ENCODE assay signal across 12 mouse cellular contexts in the genomic region with DNA sequence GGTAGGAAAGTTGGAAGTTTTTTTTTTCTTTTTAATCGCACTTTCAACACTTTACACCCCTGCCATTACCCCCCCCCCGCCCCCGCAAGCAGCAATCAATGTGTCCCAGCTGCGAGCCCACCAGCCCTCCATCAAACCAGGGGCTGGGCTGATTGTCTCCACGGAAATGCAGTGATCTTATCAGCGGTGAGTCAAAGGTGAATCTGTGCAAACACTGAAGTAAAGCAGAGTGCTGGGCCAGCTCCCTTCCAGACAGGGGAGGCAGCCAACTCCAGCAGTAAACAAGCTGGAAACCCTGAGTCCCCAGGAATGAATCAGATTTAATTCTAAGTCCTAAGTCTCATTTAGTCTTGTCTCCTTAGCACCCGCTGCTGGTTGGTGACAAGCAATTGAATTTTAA.
DNase-seq lines count a peak whose midpoint lies in the region; ATAC-seq and TF ChIP-seq lines count a peak whose summit lies in the region.
"Had no signal": no experiment of that assay in that cellular context is flagged by ENCODE, and none has a peak within 500 bp of the region (broad histone marks: within the 10 kb centered on the region; RNA-seq: fewer than 3 reads in every experiment).

No protein-coding gene starts in this region.

- ATAC-seq in heart, postnatal 0 days (ENCODE audit: insufficient read depth, low read depth), result no peak
- ATAC-seq in limb, embryonic 11.5 days (ENCODE audit: insufficient number of reproducible peaks, low FRiP score, low TSS enrichment, low read depth), result no peak
- ATAC-seq: Patski had no signal

- H3K9me3 ChIP-seq in heart, postnatal 0 days (replicated peaks; ENCODE audit: control insufficient read depth, low read length), result no peaks in the 10 kb centered on the region
- H3K9me3 ChIP-seq in limb, embryonic 11.5 days (ENCODE audit: control insufficient read depth, low read length), result no peaks in the 10 kb centered on the region

- H3K27me3 ChIP-seq in heart, postnatal 0 days (ENCODE audit: control insufficient read depth, insufficient read depth, low read length), result no peaks in the 10 kb centered on the region
- no peaks in the 10 kb centered on the region for H3K27me3 ChIP-seq in limb, embryonic 11.5 days (ENCODE audit: control insufficient read depth, insufficient read depth, low read length)

- H3K4me1 ChIP-seq in heart, postnatal 0 days (ENCODE audit: control insufficient read depth, insufficient read depth), result no peaks in the 10 kb centered on the region
- peaks cover 4% of the 10 kb centered on the region for H3K4me1 ChIP-seq in limb, embryonic 11.5 days (ENCODE audit: control insufficient read depth, insufficient read depth, low read length)

- no peak overlapping the region for H3K9ac ChIP-seq in heart, postnatal 0 days (replicated peaks; ENCODE audit: low read depth, low read length)
- H3K9ac ChIP-seq in limb, embryonic 11.5 days (ENCODE audit: low read length), result no peak overlapping the region

- no peak for TF ChIP-seq CTCF in heart, postnatal 0 days (IDR thresholded peaks at IDR 0.05; ENCODE audit: low read depth)

- no peak for DNase-seq in heart, postnatal 0 days (ENCODE audit: low spot score)
- no peak for DNase-seq in heart, postnatal 4 days
- DNase-seq in retina, embryonic 14.5 days (ENCODE audit: low spot score), result peak; percentile 21
- DNase-seq in retina, postnatal 1 day, result no peak
- peak; percentile 32 for DNase-seq in limb, embryonic 11.5 days (ENCODE audit: low spot score)
- no peak for DNase-seq in right cerebral cortex, postnatal 14 days
- no peak for DNase-seq in right cerebral cortex, postnatal 36 days (ENCODE audit: low spot score in 2 of 2)
- DNase-seq: cerebellum, adult 9-11 months; heart, postnatal 14 days; lung, postnatal 14 days; thymus, postnatal 14 days had no signal

- no peak for TF ChIP-seq EP300 in heart, postnatal 0 days (IDR thresholded peaks at IDR 0.05; ENCODE audit: low read depth)

- no peaks in the 10 kb centered on the region for H3K36me3 ChIP-seq in heart, postnatal 0 days (replicated peaks; ENCODE audit: control insufficient read depth, insufficient read depth, low read length)
- no peaks in the 10 kb centered on the region for H3K36me3 ChIP-seq in limb, embryonic 11.5 days (ENCODE audit: control insufficient read depth, insufficient read depth, low read length)

- H3K4me3 ChIP-seq in heart, postnatal 0 days (ENCODE audit: low read depth, low read length), result no peak overlapping the region
- no peak overlapping the region for H3K4me3 ChIP-seq in limb, embryonic 11.5 days (ENCODE audit: low read depth, low read length)

- no peak overlapping the region for H3K27ac ChIP-seq in heart, postnatal 0 days (ENCODE audit: low read depth)
- H3K27ac ChIP-seq in limb, embryonic 11.5 days (replicated peaks; ENCODE audit: low read depth, low read length), result no peak overlapping the region; the same call in 1 of the 2 replicates

- 8% methylated on average over 7 of the region's 7 CpGs for WGBS in heart, postnatal 0 days
- 2% methylated on average over 7 of the region's 7 CpGs for WGBS in limb, embryonic 11.5 days

- 0 out of 2 replicates have a peak overlapping the region, but pooled peaks have one; percentile 12 for H3K4me2 ChIP-seq in heart, postnatal 0 days (ENCODE audit: low read depth, low read length)
- H3K4me2 ChIP-seq in limb, embryonic 11.5 days (ENCODE audit: low read depth, severe bottlenecking), result no peak overlapping the region

Comparison
In these comparisons a context has a peak if more than half of its experiments do, and no peak if none do; other contexts are left out.
1. DNase-seq: peak in retina, embryonic 14.5 days (single experiment) and limb, embryonic 11.5 days (single experiment); none in heart, postnatal 0 days (single experiment), heart, postnatal 4 days (single experiment), retina, postnatal 1 day (single experiment), right cerebral cortex, postnatal 14 days (single experiment) and right cerebral cortex, postnatal 36 days (0 of 2).